ENCODE assay signal across 8 mouse cellular contexts in the genomic region with DNA sequence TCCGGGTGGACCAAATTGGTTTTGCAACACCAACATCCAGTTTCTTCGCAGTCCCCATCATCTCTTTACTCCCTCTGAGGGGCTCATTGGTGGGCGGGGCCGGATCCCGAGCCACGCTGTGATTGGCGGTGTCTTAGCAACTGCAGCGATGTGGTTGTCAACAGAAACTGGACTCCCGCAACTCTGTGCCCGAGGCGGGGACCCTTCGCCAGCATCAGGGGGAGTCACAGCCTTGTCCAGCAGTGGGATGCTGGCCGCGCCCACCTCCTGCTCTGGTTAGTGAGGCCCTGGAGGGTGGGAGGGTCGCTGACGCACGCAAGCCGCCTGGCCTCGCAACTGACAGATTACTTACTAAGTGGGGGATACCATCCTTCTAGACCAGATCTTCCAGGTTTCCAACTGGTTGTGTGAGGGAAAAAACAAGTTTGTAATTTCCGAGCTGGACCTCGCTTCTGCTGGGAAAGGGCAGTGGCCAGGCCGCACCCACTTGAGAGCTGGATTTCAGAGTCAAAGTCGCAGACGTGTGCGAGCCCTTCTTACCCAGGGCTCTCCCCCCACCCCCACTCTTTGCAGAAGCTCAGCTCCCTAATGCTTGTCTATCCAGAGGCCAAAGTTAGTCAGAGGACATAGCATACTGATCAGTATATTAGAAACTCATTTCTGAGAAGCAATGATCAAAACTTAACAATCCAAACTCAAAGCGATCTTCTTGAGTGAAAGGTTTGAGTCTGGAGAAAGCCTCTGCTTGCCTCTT. TPM values are rescaled to one million over a fixed set of nuclear protein-coding genes. Genes with fewer than 3 reads are reported as not detected.
DNase-seq lines count a peak whose midpoint lies in the region; ATAC-seq and TF ChIP-seq lines count a peak whose summit lies in the region.

No protein-coding gene starts in this region.

- peak overlapping the region; percentile 14 for H3K9ac ChIP-seq in forebrain, postnatal 0 days
- H3K9ac ChIP-seq in lung, embryonic 16.5 days (ENCODE audit: low read length), result peak overlapping the region; percentile 2; the same call in 1 of the 2 replicates

- 2% methylated on average over 26 of the region's 26 CpGs for WGBS in forebrain, postnatal 0 days
- 3% methylated on average over 26 of the region's 26 CpGs for WGBS in lung, embryonic 16.5 days
- WGBS in olfactory bulb, adult 2 months, result 3% methylated on average over 26 of the region's 26 CpGs
- 3% methylated on average over 26 of the region's 26 CpGs for WGBS in thymus, adult 2 months

- intact Hi-C loops in heart, postnatal 36 days (cut with DNase I), result loop anchor here (5.0 kb wide), 1 partner anchor 87 kb away; a partner anchor contains a TSS

- peak overlapping the region; percentile 54 for H3K4me3 ChIP-seq in forebrain, postnatal 0 days (ENCODE audit: low read depth, low read length)
- peak overlapping the region; percentile 48 for H3K4me3 ChIP-seq in lung, embryonic 16.5 days (ENCODE audit: low read length)
- H3K4me3 ChIP-seq in olfactory bulb, adult 2 months (ENCODE audit: insufficient read depth, low read depth, low read length), result peak overlapping the region; percentile 59
- H3K4me3 ChIP-seq in thymus, adult 2 months (ENCODE audit: control insufficient read depth, insufficient read depth, low read length), result peak overlapping the region; percentile 40

- TF ChIP-seq CTCF in forebrain, postnatal 0 days (IDR thresholded peaks at IDR 0.05; ENCODE audit: low read depth), result no peak; the same call in 1 of the 2 replicates
- TF ChIP-seq CTCF in olfactory bulb, adult 2 months (IDR thresholded peaks at IDR 0.05; ENCODE audit: insufficient read depth, low read depth, low read length), result no peak
- TF ChIP-seq CTCF in thymus, adult 2 months (IDR thresholded peaks at IDR 0.05; ENCODE audit: borderline replicate concordance, control insufficient read depth, extremely low read depth, insufficient read depth, low read length, poor library complexity), result no peak

- 0 out of 2 replicates have a peak, but pooled peaks cover 5% of the 10 kb centered on the region for H3K4me1 ChIP-seq in forebrain, postnatal 0 days (ENCODE audit: insufficient read depth)
- peaks cover 3% of the 10 kb centered on the region for H3K4me1 ChIP-seq in lung, embryonic 16.5 days (replicated peaks; ENCODE audit: control insufficient read depth, insufficient read depth, low read length)
- peaks cover 10% of the 10 kb centered on the region for H3K4me1 ChIP-seq in olfactory bulb, adult 2 months (ENCODE audit: control insufficient read depth, insufficient read depth, low read length)
- H3K4me1 ChIP-seq in thymus, adult 2 months (replicated peaks; ENCODE audit: control insufficient read depth, insufficient read depth, low read length), result peaks cover 10% of the 10 kb centered on the region

- H3K36me3 ChIP-seq in forebrain, postnatal 0 days (ENCODE audit: insufficient read depth), result no peaks in the 10 kb centered on the region
- H3K36me3 ChIP-seq in lung, embryonic 16.5 days (ENCODE audit: control insufficient read depth, insufficient read depth, low read length), result no peaks in the 10 kb centered on the region
- H3K36me3 ChIP-seq in thymus, adult 2 months (ENCODE audit: control insufficient read depth, insufficient read depth, low read length), result no peaks in the 10 kb centered on the region

- DNase-seq in CD4-positive, CD25-positive, alpha-beta regulatory T cell, adult 2 months (ENCODE audit: low read depth, low spot score), result peak; percentile 71
- DNase-seq in adrenal gland, postnatal 4 days (ENCODE audit: low spot score in 2 of 2), result peak; percentile 28 to 32
- DNase-seq in forebrain, postnatal 0 days, result peak; percentile 88
- peak; percentile 75 to 77 for DNase-seq in heart, postnatal 36 days
- peak; percentile 52 for DNase-seq in layer of hippocampus, adult 9-11 months
- peak; percentile 71 for DNase-seq in thymus, adult 2 months

- no peak for TF ChIP-seq POLR2A in olfactory bulb, adult 2 months (IDR thresholded peaks at IDR 0.05; ENCODE audit: insufficient read depth, low read depth, low read length)
- no peak for TF ChIP-seq POLR2A in thymus, adult 2 months (IDR thresholded peaks at IDR 0.05; ENCODE audit: control insufficient read depth, extremely low read depth, insufficient read depth, low read length, poor library complexity)

- no peaks in the 10 kb centered on the region for H3K27me3 ChIP-seq in forebrain, postnatal 0 days (ENCODE audit: insufficient read depth, low read length)
- no peaks in the 10 kb centered on the region; the same call in 1 of the 2 replicates for H3K27me3 ChIP-seq in lung, embryonic 16.5 days (ENCODE audit: control insufficient read depth, insufficient read depth, low read depth, low read length)
- no peaks in the 10 kb centered on the region for H3K27me3 ChIP-seq in thymus, adult 2 months (ENCODE audit: control insufficient read depth, insufficient read depth, low read length)

- H3K27ac ChIP-seq in forebrain, postnatal 0 days (ENCODE audit: low read depth, low read length), result 0 out of 2 replicates have a peak overlapping the region, but pooled peaks have one; percentile 1
- H3K27ac ChIP-seq in lung, embryonic 16.5 days (ENCODE audit: low read length), result no peak overlapping the region; the same call in 1 of the 2 replicates
- H3K27ac ChIP-seq in olfactory bulb, adult 2 months (ENCODE audit: insufficient read depth, low read depth, low read length), result no peak overlapping the region
- H3K27ac ChIP-seq in thymus, adult 2 months (ENCODE audit: control insufficient read depth, insufficient read depth, low read length), result no peak overlapping the region

- H3K4me2 ChIP-seq in forebrain, postnatal 0 days (ENCODE audit: low read depth), result peak overlapping the region; percentile 75
- H3K4me2 ChIP-seq in lung, embryonic 16.5 days (ENCODE audit: low read depth, low read length), result peak overlapping the region; percentile 73

- no peaks in the 10 kb centered on the region for H3K9me3 ChIP-seq in forebrain, postnatal 0 days (ENCODE audit: low read length)
- no peaks in the 10 kb centered on the region for H3K9me3 ChIP-seq in lung, embryonic 16.5 days (ENCODE audit: control insufficient read depth, low read length)

- peak; percentile 99 for ATAC-seq in forebrain, postnatal 0 days
- peak; percentile 91 for ATAC-seq in lung, embryonic 16.5 days (ENCODE audit: low read depth)

RNA-seq across cellular contexts. Expression of a gene that starts 2.9 kb away (rescaled TPM):
- 1 to 10 TPM; 1.0 to 1.6 TPM for total RNA-seq in adrenal gland, postnatal 4 days (2021)
- 2.2 and 4.6 TPM in 2 replicates for total RNA-seq in forebrain, postnatal 0 days (2014; rRNA removed)
- 1.9 and 2.6 TPM in 2 replicates for polyA plus RNA-seq in forebrain, postnatal 0 days (2015; fragmentation: Nextera tagmentation; extraction: Ambion mirVana)
- total RNA-seq in heart, postnatal 36 days (2021), result under 1 TPM in 1 of 2 experiments, not detected in 1; 0.56 TPM
- 1.1 and 1.3 TPM in 2 replicates for polyA plus RNA-seq in lung, embryonic 16.5 days (2015; fragmentation: Nextera tagmentation; extraction: Ambion mirVana)
- not detected in 2 replicates for polyA plus RNA-seq in olfactory bulb, adult 2 months (2012; ENCODE audit: insufficient read depth, insufficient read length, low replicate concordance, missing spikeins)
- polyA plus RNA-seq in thymus, adult 2 months (2012; rRNA removed), result 0.13 and 0.14 TPM in 2 replicates

Comparison
In these comparisons a context has a peak if more than half of its experiments do, and no peak if none do; other contexts are left out.
1. DNase-seq: peak in every context shown above with its lines; median percentile 88 in forebrain, postnatal 0 days; 76 in heart, postnatal 36 days; 71 in CD4-positive, CD25-positive, alpha-beta regulatory T cell, adult 2 months; 71 in thymus, adult 2 months; 52 in layer of hippocampus, adult 9-11 months; 30 in adrenal gland, postnatal 4 days.